Mouse (Mus musculus): ENCODE results near the gene Mmp25.

Mmp25 gene

DNA sequence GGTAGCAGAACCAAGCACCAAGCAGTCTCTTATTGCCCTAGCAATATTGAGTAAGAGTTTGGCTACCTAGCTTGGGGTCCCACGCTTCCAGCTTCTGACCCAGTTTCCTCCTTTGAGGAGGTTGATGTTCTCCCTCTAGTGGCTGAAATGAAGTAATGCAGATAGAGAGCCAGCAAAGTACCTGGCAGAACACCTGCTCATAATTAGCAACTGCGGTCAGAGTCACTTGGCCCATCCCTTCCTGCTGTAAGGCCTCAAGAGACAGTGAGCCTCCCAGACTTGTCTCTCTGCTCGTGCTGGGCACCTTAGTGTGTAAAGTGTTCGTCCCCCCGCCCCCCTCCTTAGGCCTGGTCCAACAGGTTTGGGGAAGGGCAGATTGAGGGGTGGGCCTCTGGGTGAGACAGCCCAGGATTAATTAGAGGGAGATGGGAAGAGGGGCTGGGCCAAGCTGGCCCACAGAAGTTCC lies 19.5 kb upstream of the Mmp25 start:
- peak; percentile 54 for DNase-seq (ENCODE audit: inconsistent ontology term)

DNA sequence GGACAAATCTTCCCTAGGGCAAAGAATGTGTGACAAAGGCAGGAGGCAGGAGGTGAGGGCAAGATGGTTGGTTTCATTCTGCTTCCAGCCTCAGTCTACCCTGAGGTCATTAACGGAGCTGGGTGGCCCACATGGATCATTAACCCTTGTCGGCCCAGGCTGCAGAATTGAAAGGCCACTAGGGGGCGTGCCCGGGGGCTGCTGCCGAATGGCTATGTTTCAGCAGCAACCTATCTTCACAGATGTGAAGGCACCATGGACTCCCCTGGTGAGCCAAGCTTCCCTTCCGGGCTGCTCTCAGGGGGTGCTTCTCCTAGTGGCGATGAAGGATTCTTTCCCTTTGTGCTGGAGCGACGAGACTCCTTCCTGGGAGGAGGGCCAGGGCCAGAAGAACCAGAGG lies 16.4 kb upstream of the Mmp25 start:
- DNase-seq (ENCODE audit: inconsistent ontology term) = no peak

DNA sequence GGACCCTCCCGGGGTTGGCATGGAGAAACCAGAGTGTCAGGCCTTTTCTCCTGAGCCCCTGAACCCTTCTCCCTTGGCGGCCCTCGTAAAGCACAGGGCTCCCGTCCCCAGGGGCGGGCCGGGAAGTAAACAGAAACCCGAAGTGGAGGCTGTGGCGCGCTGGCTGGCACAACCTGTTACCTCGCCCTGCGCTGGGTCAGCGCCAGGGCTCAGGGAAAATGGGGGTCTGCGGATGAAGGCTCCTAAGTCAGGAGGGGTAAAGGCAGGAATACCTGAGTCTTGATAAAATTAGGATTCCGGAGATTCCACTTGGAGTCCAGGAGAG lies 15.8 kb upstream of the Mmp25 start:
- no peak for DNase-seq (ENCODE audit: inconsistent ontology term)

DNA sequence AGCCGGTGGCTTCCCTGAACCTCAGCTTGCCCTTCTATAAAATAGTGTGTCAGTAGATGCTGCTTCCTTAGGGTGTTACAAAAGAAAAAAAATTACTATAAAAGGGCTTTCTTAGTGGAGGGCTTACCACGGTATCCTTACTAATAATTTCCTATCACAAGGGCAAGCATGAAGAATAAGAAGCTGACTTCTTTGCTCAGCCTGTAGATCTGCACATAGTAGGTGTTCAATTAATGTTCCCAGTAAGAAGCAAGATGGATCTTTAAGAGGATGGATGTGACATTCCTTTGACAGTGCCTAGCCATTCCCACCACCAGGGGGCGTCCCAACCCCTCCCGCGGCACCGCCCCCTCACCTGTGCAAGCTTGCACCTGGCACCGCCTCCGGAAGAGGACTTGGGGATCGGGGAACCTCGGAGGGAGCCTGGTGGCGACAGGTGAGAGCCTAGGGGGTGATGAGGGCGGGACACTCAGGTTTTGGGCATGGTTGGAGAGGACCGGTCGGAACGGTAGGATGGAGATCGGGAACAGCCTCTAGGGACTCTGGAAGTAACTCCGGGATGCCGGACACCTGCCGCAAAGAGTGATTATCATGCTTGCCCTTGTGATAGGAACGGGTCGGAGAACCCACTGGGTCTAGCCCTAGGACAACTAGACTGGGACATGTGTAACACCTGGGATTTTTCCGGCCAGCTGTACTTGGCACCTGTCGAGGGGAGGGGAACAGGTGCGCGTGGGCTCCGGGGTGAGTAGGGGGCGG lies 15.2 kb upstream of the Mmp25 start, which contains the start of gene Bicdl2:
Bicdl2 (plus strand) TSS at position 390 of the 759 bp plus-strand sequence.
- DNase-seq (ENCODE audit: inconsistent ontology term) = no peak

DNA sequence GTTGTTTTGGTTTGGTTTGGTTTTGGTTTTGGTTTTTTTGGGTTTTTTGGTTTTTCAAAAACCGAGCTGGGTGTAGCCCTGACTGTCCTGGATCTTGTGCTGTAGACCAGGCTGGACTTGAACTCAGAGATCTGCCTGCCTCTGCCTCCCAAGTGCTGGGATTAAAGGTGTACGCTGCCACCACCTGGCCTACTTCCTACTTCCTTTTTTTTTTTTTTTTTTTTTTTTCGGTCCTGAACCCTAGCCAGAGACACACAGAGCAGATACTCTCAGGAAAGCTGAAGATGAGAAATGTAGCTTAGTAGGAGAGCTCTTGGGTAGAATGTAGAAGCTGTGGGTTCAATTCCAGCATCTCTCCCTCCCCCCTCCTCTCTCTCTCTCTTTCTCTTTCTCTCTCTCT lies 13.4 kb upstream of the Mmp25 start:
- DNase-seq (ENCODE audit: inconsistent ontology term) = no peak

DNA sequence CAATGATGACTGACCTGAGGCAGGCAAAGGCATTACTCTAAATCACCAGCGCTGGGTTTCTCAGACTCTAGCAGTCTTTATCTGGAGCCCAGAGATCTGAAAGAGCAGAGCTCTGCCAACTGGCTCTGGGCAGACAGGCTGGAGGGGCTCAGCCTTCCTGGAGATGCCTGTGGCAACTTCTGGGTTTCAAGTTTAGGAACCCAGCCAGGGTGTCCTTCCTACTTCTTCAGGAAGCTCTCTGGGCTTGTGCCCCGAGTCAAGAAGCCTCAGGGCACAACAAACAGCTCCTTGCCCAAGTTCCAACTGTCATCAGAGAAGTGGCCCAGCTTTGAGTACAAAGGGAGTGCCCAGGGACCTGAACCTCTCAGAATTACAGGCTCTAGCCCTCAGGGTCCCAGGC lies 9.3 kb upstream of the Mmp25 start:
- no peak for DNase-seq (ENCODE audit: inconsistent ontology term)

DNA sequence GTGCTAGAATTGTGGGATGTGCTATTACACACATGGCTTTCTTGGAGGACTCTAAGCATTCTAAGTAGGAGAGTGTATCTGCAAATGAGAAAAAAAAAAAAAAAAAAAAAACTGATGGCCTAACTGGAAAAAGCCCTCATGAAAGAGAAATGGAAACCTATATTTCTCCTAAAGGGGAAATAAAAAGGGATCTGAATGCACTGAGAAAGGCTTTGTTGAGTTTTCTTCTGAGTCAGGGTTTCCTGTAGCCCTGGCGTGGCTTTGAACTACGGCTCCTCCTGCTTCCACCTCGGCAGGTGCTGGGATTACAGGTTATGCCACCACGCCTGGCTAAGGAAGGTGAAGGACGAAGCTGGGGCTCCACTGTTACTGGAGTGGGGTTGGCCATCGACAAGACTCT lies 8.9 kb upstream of the Mmp25 start:
- no peak for DNase-seq (ENCODE audit: inconsistent ontology term)

DNA sequence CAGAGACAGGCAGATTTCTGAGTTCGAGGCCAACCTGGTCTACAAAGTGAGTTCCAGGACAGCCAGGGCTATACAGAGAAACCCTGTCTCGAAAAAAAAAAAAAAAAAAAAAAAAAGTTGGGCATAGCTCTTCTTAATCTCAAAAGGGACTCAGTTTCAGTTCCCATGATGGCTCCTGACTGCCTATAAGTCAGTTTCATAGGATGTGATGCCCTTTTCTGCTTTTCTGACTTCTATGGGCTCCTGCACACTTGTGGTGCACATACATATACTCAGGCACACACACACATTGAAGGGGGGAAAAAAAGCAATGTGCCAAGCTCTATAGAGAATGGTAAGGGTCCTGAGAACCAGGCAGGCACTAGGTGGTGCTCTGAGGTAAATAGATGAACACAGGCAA lies 8.2 kb upstream of the Mmp25 start:
- DNase-seq (ENCODE audit: inconsistent ontology term) = no peak

DNA sequence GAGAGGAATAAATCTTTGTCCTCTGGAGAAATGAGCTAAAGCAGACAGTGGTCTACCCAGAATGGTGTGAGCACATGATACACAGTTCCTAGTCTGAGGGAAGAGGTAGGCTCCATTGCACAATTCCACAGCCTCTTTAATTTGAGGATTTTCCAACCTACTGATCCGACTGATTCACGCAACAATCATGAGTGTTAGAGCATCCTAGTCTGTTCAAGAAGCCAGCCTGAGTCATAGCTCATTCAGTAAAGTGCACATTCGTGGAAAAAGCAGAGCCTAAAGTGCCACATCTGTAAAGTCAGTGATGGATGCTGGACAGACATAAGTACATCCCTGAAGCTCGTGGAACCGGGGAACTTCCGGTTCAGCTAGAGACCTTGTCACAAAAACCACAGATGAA lies 6.3 kb upstream of the Mmp25 start:
- DNase-seq (ENCODE audit: inconsistent ontology term) = no peak

DNA sequence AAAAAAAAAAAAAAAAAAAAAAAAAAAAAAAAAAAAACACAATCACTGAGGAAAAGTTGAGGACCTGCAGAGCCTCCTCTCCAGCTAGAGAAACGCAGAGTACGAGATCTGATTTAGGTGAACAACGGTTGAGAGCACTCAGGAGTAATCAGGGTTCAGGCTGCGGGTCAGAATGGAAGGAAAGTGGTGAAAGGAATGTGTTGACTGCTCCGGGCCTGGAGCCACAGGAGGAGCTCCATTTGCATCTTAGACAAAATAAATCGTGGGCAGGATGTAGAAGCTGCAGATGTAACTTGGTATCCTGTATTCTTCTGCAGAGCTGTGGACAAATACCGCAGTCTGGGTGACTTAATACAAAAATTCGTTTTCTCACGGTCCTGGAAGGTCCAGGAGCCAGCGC lies 817 bp upstream of the Mmp25 start:
- DNase-seq (ENCODE audit: inconsistent ontology term) = no peak

DNA sequence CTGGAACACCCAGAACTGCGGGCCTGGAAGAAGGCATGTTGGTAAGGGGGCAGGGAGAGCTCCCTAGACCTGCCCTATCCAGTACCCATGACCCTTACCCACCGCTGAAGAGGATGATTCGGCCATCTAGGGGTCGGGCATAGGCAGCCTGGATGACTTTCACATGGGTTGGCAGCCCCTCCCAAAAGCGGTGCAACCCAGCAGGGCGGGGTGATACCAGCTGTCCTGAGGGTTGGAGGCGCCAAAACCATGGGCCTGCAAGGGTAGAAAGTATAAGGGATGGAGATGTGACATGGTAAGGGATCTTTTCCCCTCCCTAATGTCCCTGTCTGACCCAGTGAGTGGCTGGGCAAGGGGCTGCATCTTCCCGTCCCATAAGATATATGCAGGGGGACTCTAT lies 13.8 kb downstream of the Mmp25 start:
- DNase-seq (ENCODE audit: inconsistent ontology term) = no peak

DNA sequence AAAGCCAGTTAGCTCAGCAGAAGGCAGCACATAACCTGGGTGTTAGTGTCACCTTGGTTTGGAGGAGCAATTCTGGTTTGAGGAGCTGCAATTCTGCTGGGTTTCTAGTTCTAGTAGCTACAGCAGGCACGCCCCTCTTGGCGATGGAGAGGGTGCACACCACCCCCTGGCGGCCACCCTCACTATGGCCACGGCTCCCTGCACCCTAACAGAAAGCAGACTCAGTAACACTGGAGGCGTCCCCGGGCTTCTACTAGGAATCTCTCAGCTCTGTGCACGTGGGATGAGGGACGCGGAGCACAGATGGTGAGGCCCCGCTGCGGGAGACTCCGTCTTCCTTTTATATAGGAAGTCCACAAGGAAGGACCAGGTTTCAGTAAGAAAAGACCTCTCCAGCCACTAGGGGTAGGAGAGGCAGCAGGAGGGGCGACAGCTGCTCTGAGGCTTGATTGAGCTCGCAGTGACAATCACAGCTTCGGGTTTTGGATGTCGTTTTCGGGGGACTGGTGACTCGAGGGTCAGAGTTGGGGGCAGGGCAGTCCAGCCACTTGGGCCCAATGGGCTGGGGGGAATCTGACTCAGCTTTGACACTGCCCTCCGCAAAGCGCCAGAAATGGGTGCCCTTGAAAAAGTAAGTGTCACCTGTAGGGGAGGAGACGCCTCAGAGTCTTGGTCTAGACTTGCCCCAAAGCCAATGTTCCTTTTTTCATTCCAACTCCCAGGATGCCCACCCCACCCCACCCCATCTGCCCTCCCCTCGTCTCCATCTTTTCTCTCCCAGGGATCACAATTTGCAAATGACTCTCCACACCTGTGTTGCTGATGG lies 14.7 kb downstream of the Mmp25 start:
- DNase-seq (ENCODE audit: inconsistent ontology term) = peak; percentile 79

DNA sequence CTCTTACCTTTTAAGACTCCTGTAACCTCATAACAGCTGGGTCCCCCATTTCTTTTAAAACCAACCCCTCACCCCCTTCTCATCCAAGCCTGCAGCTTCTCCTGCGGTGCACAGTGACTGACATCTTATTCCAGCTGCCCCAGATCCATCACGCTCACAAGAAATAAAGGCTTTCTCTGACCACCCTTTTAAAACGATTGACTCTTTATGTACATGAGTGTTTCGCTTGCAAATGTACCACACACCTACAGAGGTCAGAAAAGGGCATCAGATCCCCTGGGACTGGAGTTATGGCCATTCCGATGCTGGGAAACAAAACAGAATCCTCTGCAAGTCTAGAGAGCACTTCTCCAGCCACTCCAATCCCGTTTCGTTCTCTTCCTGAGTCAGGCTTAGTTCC lies 17.3 kb downstream of the Mmp25 start:
- no peak for DNase-seq (ENCODE audit: inconsistent ontology term)

DNA sequence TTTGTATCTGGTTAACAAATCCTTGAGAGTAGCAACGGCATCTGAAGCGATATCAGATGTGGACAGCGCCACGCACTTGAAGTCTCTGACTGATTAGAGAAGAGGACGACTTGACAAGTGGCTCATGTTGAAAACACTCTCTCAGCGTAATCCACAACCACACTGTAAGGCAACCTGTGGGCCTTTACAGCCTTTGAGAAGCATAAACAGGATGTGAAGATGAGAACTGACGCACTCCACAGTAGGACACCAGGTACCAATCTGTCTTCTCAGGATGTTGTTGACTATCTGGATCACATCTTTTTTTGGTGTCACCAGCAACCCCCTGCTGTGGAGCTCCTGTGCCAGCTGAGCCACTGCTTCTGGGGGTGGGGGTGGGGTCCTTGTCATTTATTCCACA lies 24.7 kb downstream of the Mmp25 start:
- no peak for DNase-seq (ENCODE audit: inconsistent ontology term)

DNA sequence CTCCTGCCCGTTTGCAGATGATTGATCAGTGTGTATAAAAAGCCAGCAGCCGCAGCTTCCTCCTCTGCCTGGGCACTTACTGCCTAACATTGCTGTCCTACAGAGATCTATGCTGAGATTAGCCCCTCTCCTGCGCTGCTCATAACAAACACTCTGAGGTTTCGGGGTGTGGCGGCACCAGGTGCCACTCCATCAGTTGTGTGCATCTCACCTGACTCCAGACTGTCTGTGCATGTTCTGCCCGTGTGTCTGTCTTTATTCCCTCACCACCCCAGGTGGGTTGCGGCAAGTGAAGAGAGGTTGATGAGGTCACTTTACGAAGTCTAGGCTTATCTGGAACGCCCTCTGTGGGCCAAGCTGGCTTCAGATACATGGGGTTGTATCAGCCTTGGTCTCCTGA lies 28.0 kb downstream of the Mmp25 start:
- DNase-seq (ENCODE audit: inconsistent ontology term) = no peak

DNA sequence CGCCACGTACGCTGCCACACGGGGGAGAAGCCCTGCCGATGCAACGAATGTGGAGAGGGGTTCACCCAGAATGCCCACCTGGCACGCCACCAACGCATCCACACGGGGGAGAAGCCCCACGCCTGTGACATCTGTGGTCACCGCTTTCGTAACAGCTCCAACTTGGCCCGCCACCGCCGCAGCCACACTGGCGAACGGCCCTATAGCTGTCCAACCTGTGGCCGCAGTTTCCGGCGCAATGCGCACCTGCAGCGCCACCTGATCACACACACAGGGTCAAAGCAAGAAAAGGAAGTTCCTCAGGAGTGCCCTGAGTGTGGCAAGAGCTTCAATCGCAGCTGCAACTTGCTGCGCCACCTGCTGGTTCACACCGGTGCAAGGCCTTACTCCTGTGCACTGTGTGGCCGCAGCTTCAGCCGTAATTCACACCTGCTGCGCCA lies 34.7 kb downstream of the Mmp25 start:
- DNase-seq (ENCODE audit: inconsistent ontology term) = no peak

DNA sequence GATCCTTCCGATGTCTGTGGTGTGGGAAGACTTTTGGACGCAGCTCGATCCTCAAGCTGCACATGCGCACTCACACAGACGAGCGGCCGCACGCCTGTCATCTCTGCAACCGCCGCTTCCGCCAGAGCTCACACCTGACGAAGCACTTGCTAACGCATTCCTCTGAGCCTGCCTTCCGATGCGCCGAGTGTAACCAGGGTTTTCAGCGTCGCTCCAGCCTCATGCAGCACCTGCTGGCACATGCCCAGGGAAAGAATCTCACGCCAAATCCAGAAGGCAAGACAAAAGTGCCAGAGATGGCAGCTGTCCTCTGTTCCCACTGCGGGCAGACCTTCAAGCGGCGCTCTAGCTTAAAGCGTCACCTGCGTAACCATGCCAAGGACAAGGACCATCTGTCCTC lies 35.5 kb downstream of the Mmp25 start:
- DNase-seq (ENCODE audit: inconsistent ontology term) = no peak

DNA sequence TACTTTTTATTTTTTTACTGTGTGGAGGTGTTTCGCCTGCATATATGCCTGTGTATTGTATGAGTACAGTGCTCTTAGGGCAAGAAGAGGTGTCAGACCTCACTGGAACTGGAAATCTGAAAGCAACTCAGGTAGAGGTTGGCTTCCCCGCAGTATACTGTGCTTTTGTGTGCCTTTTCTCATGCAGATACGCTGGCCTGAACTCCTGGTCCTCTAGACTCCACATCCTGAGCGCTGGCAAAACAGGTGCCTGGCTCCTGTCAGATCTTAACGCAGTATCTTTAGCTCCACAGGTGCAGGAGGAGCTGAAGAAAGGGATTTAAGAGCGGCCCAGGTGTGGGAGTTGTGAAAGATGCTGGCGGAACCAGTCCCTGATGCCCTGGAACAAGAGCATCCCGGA lies 39.9 kb downstream of the Mmp25 start:
- no peak for DNase-seq (ENCODE audit: inconsistent ontology term)

DNA sequence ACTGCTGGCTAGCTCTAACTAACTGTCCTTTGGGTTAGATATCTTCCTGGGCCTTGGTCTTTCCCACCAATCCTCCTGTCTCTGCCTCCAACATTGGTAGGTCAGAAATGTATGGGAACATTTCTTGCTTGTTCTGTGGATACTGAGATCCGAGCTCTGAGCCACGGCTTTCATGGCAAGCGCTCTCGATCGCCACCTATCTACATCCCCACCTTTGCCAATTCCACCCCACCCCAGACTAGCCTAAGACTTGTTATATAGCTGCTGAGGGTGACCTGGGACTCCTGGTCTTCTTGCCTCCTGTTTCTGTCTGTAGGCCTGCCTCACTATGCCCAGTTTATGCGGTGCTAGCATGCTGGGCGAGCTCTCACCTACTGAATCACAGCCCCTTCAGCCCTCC lies 40.7 kb downstream of the Mmp25 start:
- DNase-seq (ENCODE audit: inconsistent ontology term) = no peak

DNA sequence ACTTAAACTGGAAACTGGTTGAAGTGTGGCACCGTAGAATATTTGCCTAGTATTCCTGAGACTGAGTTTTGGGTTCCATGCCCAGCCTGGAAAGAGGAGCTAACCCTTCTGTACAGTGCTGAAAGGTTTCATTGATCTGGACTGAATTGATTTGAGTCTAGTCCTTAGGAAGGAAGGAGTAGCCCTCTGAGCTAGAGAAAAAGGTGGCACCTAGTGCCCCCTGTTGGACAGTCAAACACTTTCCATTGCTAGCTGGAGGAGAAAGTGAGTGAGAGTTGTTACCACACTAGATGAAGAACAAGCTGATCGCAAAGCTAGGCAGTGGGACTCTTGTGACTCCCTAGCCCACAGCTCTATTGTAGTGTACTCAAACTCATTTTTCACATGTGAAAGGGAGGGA lies 41.5 kb downstream of the Mmp25 start:
- peak; percentile 26 for DNase-seq (ENCODE audit: inconsistent ontology term)

DNA sequence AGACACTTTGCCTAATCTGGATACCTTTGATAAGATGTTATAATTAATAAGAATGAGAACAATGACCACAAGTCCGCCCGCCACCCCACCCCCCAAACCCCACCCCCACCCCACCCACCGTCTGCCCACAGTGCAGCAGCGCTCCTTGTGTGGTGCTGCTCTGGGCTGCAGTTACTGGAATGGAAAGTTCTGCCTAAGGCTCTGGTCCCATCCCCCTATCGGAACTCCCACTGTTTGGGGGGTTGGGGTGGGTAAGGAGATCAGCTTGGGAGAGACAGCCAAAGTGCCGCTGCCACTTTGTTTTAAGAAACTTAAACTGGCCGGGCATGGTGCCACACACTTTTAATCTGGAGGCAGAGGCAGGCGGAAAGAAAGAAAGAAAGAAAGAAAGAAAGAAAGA lies 42.0 kb downstream of the Mmp25 start:
- no peak for DNase-seq (ENCODE audit: inconsistent ontology term)

DNA sequence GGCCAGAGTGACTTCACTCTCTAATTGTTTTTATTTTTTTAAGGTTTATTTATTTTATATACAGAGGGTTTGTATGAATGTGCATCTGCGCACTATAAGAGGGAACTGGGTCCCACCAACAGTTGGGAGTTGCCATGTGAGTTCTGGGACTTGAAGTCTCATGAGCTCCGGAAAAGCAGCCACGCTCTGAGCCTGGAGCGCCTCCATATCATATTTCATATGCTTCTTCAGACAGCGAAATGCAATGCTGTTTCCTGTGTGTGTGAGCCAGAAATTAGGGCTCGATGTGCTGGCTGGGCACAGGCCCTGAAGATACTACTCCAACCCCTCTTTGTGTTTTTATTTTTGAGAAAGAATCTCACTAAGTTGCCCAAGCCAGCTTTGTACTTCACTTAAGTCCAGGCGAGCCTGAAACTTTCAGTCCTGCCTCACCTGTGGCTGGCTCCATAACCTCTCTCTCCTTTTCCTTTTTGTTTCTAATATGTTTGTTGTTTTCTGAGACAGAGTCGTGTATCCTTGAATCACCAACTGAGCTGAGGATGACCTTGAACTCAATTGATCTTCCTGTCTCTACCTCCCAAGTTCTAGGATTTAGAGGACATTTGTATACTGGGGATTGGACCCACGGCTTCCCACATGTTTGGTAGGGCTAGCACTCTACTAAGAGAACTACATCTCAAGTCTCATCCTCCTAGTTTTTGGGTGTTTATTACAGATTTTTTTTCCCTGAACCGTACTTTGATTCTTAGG lies 43.1 kb downstream of the Mmp25 start:
- DNase-seq (ENCODE audit: inconsistent ontology term) = no peak

Data from Muller cell, postnatal 12 days (primary cell).